Mouse (Mus musculus) intestine, postnatal 0 days (tissue): ENCODE data around the gene Ccnf. TPM values are rescaled to one million over a fixed set of nuclear protein-coding genes. Genes with fewer than 3 reads are reported as not detected.

Experiments
- ATAC-seq: fragments of 200-750 bp; cut with Nextera tagmentation; 2 replicates; pipeline ENCODE4 v1.8.0; 2017; ENCODE audit warnings: mild to moderate bottlenecking, moderate TSS enrichment, moderate library complexity
- H3K27ac ChIP-seq: fragments of 300-500 bp; sonication (generic); 2 replicates; pipeline ENCODE4 v1.5.1; 2014; ENCODE audit warnings: mild to moderate bottlenecking, low read depth, low read length, moderate library complexity
- H3K27me3 ChIP-seq: fragments of 300-500 bp; sonication (generic); replicated peaks from 2 replicates; pipeline ENCODE4 v1.6.1; 2014; ENCODE audit warnings: low read length, mixed read lengths; ENCODE audit not compliant: control insufficient read depth, insufficient read depth
- H3K36me3 ChIP-seq: fragments of 300-500 bp; sonication (generic); 2 replicates; pipeline ENCODE4 v1.6.1; 2014; ENCODE audit warnings: mild to moderate bottlenecking, moderate library complexity; ENCODE audit not compliant: control insufficient read depth, insufficient read depth
- H3K4me1 ChIP-seq: fragments of 300-500 bp; sonication (generic); replicated peaks from 2 replicates; pipeline ENCODE4 v1.6.1; 2014; ENCODE audit warnings: antibody characterized with exemption, low read length, mixed read lengths; ENCODE audit not compliant: control insufficient read depth, insufficient read depth
- H3K4me2 ChIP-seq: fragments of 300-500 bp; sonication (generic); replicated peaks from 2 replicates; pipeline ENCODE4 v1.6.1; 2014; ENCODE audit warnings: low read depth, mild to moderate bottlenecking, moderate library complexity
- H3K4me3 ChIP-seq: fragments of 300-500 bp; sonication (generic); 2 replicates; pipeline ENCODE4 v1.5.1; 2014; ENCODE audit warnings: low read depth, low read length
- H3K9ac ChIP-seq: fragments of 300-500 bp; sonication (generic); 2 replicates; pipeline ENCODE4 v1.6.1; 2014; ENCODE audit warnings: mild to moderate bottlenecking, low read depth, low read length
- H3K9me3 ChIP-seq: fragments of 300-500 bp; sonication (generic); 2 replicates; pipeline ENCODE4 v1.6.1; 2016; ENCODE audit warnings: mixed run types; ENCODE audit not compliant: control insufficient read depth
- CTCF ChIP-seq: sonication (generic); IDR thresholded peaks from 2 replicates; pipeline ENCODE4 v1.5.1; 2016; ENCODE audit warnings: low read depth, mild to moderate bottlenecking, control low read depth, antibody characterized with exemption, moderate library complexity
- WGBS: fragments of 180-500 bp; shearing (Covaris S2); extraction: QIAGEN DNeasy Blood & Tissue Kit; methylation state at CpG from one replicate; pipeline ENCODE4 v1.1.7; 2014; 5-methylcytosine and 5-hydroxymethylcytosine counted together
- polyA plus RNA-seq: library from polyadenylated mRNA; unstranded; fragments of >200 nt; fragmentation: Nextera tagmentation; extraction: Ambion mirVana; gene quantifications from 2 replicates; pipeline ENCODE4 v1.2.1, GENCODE M21; 2015

Gene Ccnf
- polyA plus RNA-seq, 1 experiment from 2014 or later = 8.6 TPM

GRCm38 (mm10) chr17:24252329-24252728 is 1.0 kb upstream of the Ccnf start:
- no peak overlapping the region for H3K4me3 ChIP-seq
- H3K4me1 ChIP-seq = no peaks in the 10 kb centered on the region
- H3K36me3 ChIP-seq = peaks cover 7% of the 10 kb centered on the region; the same call in 1 of the 2 replicates
- ATAC-seq = no peak
- H3K9me3 ChIP-seq = no peaks in the 10 kb centered on the region
- H3K27me3 ChIP-seq = no peaks in the 10 kb centered on the region
- H3K9ac ChIP-seq = no peak overlapping the region
- WGBS = 95% methylated on average over 2 of the region's 2 CpGs
- TF ChIP-seq CTCF = no peak
- no peak overlapping the region for H3K4me2 ChIP-seq
- no peak overlapping the region for H3K27ac ChIP-seq

GRCm38 (mm10) chr17:24250988-24251319 is 330 bp downstream of the Ccnf start:
- Histone ChIP-seq H3K4me1 (no peaks in the 10 kb centered on the region), H3K4me2 (peak overlapping the region; percentile 78), H3K27ac (peak overlapping the region; percentile 11; the same call in 1 of the 2 replicates), H3K9me3 (no peaks in the 10 kb centered on the region), H3K9ac (peak overlapping the region; percentile 63), H3K4me3 (peak overlapping the region; percentile 68), H3K27me3 (no peaks in the 10 kb centered on the region), H3K36me3 (peaks cover 16% of the 10 kb centered on the region; the same call in 1 of the 2 replicates)
- WGBS = under 1% methylated on average over 32 of the region's 32 CpGs
- TF ChIP-seq CTCF = no peak
- no peak for ATAC-seq

- peak; percentile 45 for TF ChIP-seq CTCF
- Histone ChIP-seq H3K27ac (no peak overlapping the region; the same call in 1 of the 2 replicates), H3K27me3 (no peaks in the 10 kb centered on the region), H3K36me3 (peaks cover 34% of the 10 kb centered on the region), H3K4me3 (no peak overlapping the region), H3K4me1 (no peaks in the 10 kb centered on the region), H3K4me2 (no peak overlapping the region), H3K9me3 (0 out of 2 replicates have a peak, but pooled peaks cover 2% of the 10 kb centered on the region), H3K9ac (no peak overlapping the region)
- no peak for ATAC-seq
- WGBS = 94% methylated on average over 2 of the region's 2 CpGs
Measured at GRCm38 (mm10) chr17:24248641-24249040, 2.6 kb downstream of the Ccnf start.

GRCm38 (mm10) chr17:24244061-24244460 is 7.2 kb downstream of the Ccnf start:
- no peaks in the 10 kb centered on the region for H3K27me3 ChIP-seq
- no peak for ATAC-seq
- H3K9me3 ChIP-seq = 0 out of 2 replicates have a peak, but pooled peaks cover 2% of the 10 kb centered on the region
- 98% methylated on average over 8 of the region's 8 CpGs for WGBS
- no peak overlapping the region for H3K4me3 ChIP-seq
- TF ChIP-seq CTCF = no peak
- H3K4me2 ChIP-seq = no peak overlapping the region
- no peaks in the 10 kb centered on the region for H3K4me1 ChIP-seq
- no peak overlapping the region; the same call in 1 of the 2 replicates for H3K27ac ChIP-seq
- no peak overlapping the region for H3K9ac ChIP-seq
- peaks cover 74% of the 10 kb centered on the region for H3K36me3 ChIP-seq

GRCm38 (mm10) chr17:24243311-24243969 is 7.8 kb downstream of the Ccnf start:
- no peak for ATAC-seq
- Histone ChIP-seq H3K9ac (no peak overlapping the region), H3K36me3 (peaks cover 77% of the 10 kb centered on the region), H3K4me2 (no peak overlapping the region), H3K27me3 (no peaks in the 10 kb centered on the region), H3K9me3 (0 out of 2 replicates have a peak, but pooled peaks cover 2% of the 10 kb centered on the region), H3K4me3 (no peak overlapping the region), H3K27ac (peak overlapping the region; percentile 15; the same call in 1 of the 2 replicates), H3K4me1 (no peaks in the 10 kb centered on the region)
- TF ChIP-seq CTCF = peak; percentile 78
- WGBS = 83% methylated on average over 4 of the region's 4 CpGs

- Histone ChIP-seq H3K9ac (no peak overlapping the region), H3K9me3 (no peaks in the 10 kb centered on the region), H3K36me3 (peaks cover 78% of the 10 kb centered on the region), H3K27ac (no peak overlapping the region), H3K4me3 (no peak overlapping the region), H3K4me1 (no peaks in the 10 kb centered on the region), H3K4me2 (no peak overlapping the region), H3K27me3 (no peaks in the 10 kb centered on the region)
- ATAC-seq = no peak
- no peak for TF ChIP-seq CTCF
- WGBS = 98% methylated on average over 7 of the region's 7 CpGs
Measured at GRCm38 (mm10) chr17:24236921-24237320, 14.4 kb downstream of the Ccnf start.
